Mouse (Mus musculus): ENCODE measurements around the gene Slc46a3.

Gene Slc46a3

GRCm38 (mm10) chr5:147895436-147896198 lies 1.0 kb upstream of the Slc46a3 start:
- DNase-seq (ENCODE audit: extremely low spot score, low spot score), result peak; percentile 34

GRCm38 (mm10) chr5:147893766-147894454 lies 705 bp downstream of the Slc46a3 start:
- DNase-seq (ENCODE audit: extremely low spot score, low spot score), result no peak

DNA sequence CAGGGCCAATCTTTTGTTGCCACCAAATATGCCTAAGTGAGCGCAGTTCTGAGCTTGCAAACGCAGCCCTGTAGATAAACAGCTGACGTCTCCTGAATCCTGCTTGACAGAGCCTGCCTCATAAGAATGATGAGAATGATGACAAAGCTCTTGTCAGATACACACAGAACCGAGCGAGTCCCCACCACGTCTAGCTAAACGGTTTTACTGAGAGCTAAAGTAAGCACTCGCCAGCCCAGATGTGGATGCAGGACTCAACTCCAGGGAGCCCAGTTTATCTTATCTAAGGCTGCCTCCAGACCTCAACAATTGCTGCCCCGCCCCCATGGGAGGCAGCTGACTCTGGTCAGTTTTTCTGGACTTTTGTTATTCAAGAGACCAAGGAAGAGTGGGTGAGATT lies 1.5 kb downstream of the Slc46a3 start:
- DNase-seq (ENCODE audit: extremely low spot score, low spot score), result peak; percentile 21

DNA sequence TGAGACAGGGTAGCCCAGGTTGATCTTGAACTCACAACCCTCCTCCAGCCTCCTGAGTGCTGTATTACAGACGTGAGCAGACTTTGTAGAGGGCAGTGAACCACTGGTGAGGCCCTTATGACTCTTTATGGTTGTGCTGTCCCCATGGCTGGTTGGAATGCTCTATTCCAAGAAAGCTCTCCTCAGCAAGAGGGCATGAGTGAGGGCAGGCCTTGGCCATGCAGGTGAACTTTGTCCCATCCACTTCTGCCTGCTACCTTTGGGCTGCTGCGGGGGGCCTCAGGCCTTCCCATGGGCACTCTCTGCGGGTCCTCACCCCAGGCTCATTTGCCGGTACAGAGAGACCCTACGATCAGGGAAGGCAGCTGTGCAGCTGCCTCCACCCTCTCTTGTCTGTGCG lies 1.9 kb downstream of the Slc46a3 start:
- no peak for DNase-seq (ENCODE audit: extremely low spot score, low spot score)

- DNase-seq (ENCODE audit: extremely low spot score, low spot score), result no peak
These were observed 6.0 kb downstream of the Slc46a3 start for GRCm38 (mm10) chr5:147888313-147889297.

- DNase-seq (ENCODE audit: extremely low spot score, low spot score), result no peak
These were observed 11.0 kb downstream of the Slc46a3 start for GRCm38 (mm10) chr5:147883581-147883980.

GRCm38 (mm10) chr5:147879971-147880682 lies 14.5 kb downstream of the Slc46a3 start:
- no peak for DNase-seq (ENCODE audit: extremely low spot score, low spot score)

DNA sequence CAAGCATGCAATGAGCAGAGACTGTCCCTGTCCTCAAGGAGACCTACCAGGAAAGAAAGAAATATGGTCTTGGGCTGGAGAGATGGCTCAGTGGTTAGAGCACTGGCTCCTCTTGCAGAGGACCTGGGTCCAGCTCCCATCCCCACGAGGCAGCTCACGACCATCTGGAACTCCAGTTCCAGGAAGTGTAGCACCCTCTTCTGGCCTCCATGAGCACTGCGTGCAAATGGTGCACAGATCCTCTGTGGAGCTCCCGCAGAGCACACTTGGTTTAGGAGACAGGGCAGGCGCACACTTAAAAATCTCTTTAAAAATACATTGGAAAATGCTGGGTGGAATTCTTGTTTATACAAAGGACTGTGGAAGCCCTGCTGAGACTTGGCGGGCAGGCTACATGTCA lies 17.1 kb downstream of the Slc46a3 start:
- no peak for DNase-seq (ENCODE audit: extremely low spot score, low spot score)

GRCm38 (mm10) chr5:147875210-147875609 lies 19.4 kb downstream of the Slc46a3 start:
- DNase-seq (ENCODE audit: extremely low spot score, low spot score), result no peak

DNA sequence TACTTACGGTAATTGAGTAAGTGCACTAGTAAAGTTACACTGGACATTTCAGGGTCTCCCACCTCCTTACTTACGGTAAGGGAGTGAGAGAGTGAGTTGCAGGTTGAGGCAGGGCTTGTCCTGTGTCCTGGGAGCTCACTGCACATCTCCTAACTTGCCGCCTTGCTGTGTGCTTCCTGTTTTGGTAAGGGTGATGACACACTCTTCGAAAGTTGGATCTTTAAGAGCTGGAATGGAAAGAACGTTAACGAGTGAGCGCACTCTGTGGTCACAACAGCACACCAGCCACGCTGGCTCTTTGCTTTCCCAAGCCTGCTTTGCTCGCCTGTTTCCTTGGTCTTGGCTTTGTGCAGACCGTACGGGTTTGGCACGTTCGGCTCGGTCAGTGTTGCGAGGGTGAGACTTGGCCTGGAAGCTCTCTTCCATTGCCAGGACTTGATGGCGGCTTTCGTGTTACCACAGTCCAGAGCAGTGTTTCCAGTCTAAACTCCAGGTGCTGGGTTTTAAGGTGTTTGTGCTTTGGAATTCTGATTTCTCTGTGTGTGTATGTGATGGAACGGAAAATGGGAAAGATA lies 20.0 kb downstream of the Slc46a3 start:
- no peak for DNase-seq (ENCODE audit: extremely low spot score, low spot score)

DNA sequence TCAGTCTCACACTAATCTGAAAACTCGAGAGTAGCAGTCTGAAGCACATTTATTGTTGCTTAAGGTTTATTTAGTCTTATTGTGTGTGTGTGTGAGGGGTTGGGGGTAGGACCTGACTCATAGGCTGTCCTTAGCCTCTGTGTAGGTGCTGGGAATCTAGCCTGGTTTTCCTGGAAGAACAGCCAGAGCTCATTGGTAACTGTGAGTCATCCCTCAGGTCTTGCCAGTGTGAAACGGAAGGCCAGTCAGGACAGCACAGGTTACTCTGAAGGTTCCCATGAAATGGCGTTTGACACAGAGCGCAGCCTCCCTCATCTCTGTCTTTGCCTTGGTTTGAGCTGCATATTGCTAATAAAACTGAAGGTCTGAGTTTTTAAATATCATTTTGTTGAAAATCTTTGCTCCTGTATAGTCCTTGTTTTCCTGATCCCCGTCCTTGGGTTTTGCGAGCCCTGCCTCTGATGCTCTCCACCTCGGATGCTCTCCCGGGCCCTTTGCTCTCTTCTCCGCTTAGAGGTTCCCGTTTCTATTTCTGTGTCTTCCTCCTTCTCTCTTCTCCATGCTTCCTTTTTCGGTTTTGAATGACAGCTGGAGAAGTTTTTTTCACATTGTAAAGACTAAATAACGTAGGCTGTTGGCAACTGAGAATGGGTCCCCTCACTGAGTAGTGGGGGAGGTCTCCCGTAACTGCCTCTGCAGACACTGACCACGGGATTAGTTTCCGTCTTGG lies 23.4 kb downstream of the Slc46a3 start:
- DNase-seq (ENCODE audit: extremely low spot score, low spot score), result no peak

DNA sequence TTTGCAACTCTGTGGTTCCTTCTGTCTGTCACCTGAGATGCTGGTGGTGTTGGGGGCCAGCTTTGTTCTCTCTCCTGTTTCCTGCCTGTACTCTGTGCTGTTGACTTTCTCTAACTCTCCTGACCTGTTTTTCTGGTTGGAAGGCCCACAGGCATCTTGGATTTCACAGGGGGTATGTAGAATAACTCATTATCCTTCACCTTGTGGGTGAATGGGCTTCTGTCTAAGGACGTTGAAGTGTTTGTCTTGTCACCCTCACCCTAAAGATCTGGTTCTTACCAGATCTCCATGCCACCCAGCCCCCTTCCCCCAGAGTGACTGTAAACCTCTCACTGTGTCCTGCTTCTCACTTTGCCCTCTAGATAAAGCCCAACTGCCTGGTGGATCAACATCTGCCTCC lies 24.3 kb downstream of the Slc46a3 start:
- DNase-seq (ENCODE audit: extremely low spot score, low spot score), result no peak

- no peak for DNase-seq (ENCODE audit: extremely low spot score, low spot score)
These were observed 25.0 kb downstream of the Slc46a3 start for GRCm38 (mm10) chr5:147869568-147869967.

- DNase-seq (ENCODE audit: extremely low spot score, low spot score), result no peak
These were observed 25.9 kb downstream of the Slc46a3 start for GRCm38 (mm10) chr5:147868674-147869073.

DNA sequence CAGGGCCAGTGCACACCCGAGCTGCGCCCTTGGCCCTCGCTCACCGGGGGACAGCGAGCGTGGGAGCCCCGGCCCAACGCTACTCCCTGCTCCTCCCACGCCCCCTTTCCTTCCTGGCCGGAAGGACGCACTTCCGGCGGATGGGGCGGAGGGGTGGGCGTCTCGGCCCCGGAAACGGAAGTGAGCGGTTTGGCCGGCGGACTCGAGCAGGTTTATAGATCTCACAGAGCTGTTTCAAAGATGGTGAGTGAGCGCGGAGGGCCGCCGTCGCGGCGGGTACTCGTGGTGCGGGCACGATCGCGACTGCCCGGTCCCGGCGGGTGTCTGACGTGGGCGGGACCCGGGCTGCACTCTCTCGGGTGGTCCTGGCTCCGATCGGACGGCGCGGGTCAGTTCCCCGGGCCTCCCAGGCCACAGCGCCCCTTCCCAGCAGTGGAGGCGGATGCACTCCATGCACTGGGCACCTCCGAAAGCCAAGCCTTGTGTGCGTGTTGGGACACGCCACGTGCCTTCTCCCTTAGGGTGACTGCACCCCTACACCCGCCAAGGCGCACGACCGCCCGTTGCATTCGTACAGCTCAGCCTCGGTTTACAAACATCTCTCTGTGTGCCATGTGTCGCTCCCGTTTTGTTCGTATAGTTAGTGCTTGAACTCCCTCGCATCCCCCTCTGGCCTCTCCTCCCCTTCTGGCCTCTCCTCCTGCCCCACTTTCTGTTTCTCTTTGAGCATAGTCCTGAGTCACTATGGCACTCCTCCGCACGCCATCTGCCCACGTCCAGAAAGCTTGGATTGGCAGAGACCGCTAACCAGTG lies 34.0 kb downstream of the Slc46a3 start, which contains the start of gene Pomp:
Gene Pomp, plus strand, starts transcription at position 13 of the 813 bp plus-strand sequence.
- peak; percentile 96 for DNase-seq (ENCODE audit: extremely low spot score, low spot score)

DNA sequence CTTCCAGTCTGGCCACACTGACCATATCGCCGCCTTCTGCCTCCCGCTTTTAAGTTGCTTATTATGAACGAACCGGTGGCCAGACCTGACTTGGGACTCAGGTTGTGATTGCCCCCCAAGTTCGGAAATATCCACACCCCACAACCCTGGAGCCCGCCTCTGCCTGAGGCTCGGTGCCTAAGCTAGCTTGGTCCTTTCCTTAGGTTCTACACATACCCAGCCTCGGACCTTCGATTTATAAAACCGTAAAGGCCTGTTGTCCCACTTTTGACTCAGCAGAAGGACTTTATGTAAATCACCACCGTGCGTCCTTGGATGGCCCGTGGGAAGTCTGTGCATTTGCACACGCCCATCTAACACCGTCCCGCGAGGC lies 34.6 kb downstream of the Slc46a3 start:
- DNase-seq (ENCODE audit: extremely low spot score, low spot score), result no peak

DNA sequence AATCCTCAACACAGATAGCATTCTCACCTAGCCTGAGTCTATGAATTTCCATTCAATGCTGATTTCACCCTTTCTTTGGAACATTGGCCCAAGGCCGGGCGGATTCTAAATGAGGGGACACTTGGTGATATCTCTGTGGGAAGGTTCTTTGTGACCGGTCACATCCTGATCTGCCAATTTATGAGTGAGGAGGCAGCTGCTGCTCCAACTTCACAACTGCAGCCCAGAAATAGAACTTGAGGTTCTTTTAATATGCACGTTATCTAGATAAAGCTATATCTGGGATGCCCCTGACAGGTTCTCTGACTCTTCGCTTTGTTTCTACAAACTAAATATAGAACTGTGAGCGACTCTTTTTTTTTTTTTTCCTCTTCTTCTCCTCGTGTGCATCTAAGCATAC lies 44.4 kb downstream of the Slc46a3 start:
- DNase-seq (ENCODE audit: extremely low spot score, low spot score), result no peak

GRCm38 (mm10) chr5:147848164-147848863 lies 46.3 kb downstream of the Slc46a3 start:
- DNase-seq (ENCODE audit: extremely low spot score, low spot score), result peak; percentile 80

DNA sequence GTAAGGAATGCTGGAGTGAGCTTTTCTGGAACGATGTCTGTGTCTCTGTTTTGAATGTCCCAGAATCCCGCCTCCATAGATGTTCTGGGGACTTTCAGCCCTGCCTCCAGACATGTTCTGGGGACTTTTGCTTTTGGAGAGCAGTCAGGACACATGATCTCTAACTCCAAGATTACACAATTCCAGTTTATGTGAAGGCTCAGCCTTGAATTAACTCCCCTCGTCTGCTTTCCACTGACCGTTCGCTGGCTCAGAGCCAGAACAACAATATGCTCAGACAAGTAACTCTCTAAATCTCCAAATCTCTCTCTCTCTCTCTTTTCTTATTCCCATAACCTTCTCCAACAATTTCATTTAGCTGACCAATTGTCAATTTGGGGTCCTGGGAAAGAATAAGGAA lies 47.3 kb downstream of the Slc46a3 start:
- no peak for DNase-seq (ENCODE audit: extremely low spot score, low spot score)

All from neural tube, embryonic 10.5 days (tissue).